Mouse (Mus musculus): ENCODE data around the gene Tmem128. TPM values are rescaled to one million over a fixed set of nuclear protein-coding genes. Genes with fewer than 3 reads are reported as not detected.

The Tmem128 gene
- polyA plus RNA-seq, 1 experiment from 2014 or later, result 20.3 TPM

GRCm38 (mm10) chr5:38258773-38259146 is 1.2 kb upstream of the Tmem128 start:
- WGBS (ENCODE audit: missing documents), result 96% methylated on average over 5 of the region's 5 CpGs
- Histone ChIP-seq H3K4me3 (ENCODE audit: inconsistent target) (no peak overlapping the region), H3K79me2 (ENCODE audit: inconsistent target) (peaks cover 22% of the 10 kb centered on the region), H3K36me3 (ENCODE audit: inconsistent target) (peaks cover 16% of the 10 kb centered on the region; the same call in 1 of the 2 replicates), H3K27ac (no peak overlapping the region)

DNA sequence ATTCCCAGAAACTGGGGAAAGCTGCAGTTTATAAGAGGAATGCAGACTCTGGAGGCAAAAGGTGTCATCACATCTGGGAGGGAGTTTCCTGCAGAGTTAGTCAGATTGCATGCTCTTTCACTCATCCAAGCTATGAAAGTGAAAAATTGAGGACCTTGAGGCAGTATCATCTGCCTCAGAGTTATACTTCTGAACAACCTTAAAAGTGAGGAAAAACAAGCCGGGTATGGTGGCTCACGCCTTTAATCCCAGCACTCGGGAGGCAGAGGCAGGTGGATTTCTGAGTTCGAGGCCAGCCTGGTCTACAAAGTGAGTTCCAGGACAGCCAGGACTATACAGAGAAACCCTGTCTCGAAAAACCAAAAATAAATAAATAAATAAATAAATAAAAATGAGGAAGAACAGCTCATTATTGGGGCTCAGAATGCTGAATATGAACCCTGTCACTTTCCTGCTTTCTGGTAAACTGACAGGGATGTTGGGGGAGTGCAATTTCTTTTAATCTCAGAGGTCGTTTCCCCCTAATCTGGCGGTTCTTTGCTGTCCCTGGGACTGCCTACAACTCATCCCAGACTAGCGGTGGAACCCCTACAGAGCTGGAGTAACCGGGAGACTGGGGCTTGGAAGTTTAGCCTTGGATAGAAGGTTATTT is 404 bp upstream of the Tmem128 start:
- H3K79me2 ChIP-seq (ENCODE audit: inconsistent target), result peaks cover 22% of the 10 kb centered on the region
- peak overlapping the region; percentile 71 for H3K27ac ChIP-seq
- peak overlapping the region; percentile 89 for H3K4me3 ChIP-seq (ENCODE audit: inconsistent target)
- 45% methylated on average over 8 of the region's 9 CpGs for WGBS (ENCODE audit: missing documents)
- H3K36me3 ChIP-seq (ENCODE audit: inconsistent target), result peaks cover 24% of the 10 kb centered on the region; the same call in 1 of the 2 replicates

DNA sequence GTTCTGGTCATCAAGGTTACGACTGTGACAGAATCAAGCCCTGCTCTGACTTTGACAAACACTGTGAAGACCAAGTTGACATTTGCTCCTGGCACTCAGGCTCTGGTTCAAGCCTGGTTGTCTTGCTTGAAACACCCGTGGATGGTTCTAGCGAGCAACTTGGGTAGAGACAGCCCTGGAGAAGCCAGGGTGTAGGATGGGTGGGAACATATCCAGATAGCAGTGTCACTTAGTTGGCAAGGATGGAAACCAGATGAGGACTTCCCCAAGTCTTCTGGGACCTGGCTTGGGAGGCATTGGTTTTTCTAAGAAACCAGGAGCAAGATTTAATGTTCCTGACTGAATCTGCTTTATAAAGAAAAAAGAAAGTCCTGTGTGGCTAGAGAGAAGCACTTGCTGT is 11.0 kb downstream of the Tmem128 start:
- no peak overlapping the region for H3K27ac ChIP-seq
- H3K36me3 ChIP-seq (ENCODE audit: inconsistent target), result peaks cover 49% of the 10 kb centered on the region; the same call in 1 of the 2 replicates
- H3K79me2 ChIP-seq (ENCODE audit: inconsistent target), result no peaks in the 10 kb centered on the region
- WGBS (ENCODE audit: missing documents), result 86% methylated on average over 3 of the region's 3 CpGs
- no peak overlapping the region for H3K4me3 ChIP-seq (ENCODE audit: inconsistent target)

- Histone ChIP-seq H3K4me3 (ENCODE audit: inconsistent target) (no peak overlapping the region), H3K27ac (no peak overlapping the region), H3K79me2 (ENCODE audit: inconsistent target) (no peaks in the 10 kb centered on the region), H3K36me3 (ENCODE audit: inconsistent target) (peaks cover 23% of the 10 kb centered on the region; the same call in 1 of the 2 replicates)
- 70% methylated on average over 4 of the region's 4 CpGs for WGBS (ENCODE audit: missing documents)
Measured at GRCm38 (mm10) chr5:38273831-38274230, 13.8 kb downstream of the Tmem128 start.

DNA sequence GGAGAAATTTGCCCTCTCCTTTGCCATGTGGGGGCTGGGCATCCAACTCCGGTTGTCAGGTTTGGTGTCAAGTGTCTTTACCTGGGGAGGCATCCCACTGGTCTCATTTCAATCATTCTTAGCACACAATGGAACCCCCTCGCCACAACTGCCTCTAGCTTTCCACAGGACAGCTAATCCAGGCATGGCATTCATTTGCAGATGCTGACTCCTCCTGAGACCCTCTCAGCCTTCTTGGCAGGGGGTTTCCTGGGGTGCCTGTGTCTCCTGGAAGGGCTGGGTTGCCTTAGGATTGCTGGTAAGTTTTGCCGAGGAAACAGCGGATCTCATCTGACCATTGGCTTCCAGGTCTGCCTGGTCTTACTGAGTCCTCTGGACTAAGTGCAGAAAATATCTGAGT is 15.8 kb downstream of the Tmem128 start, which contains the start of gene Otop1:
Gene Otop1 (plus strand): TSS at position 202 of the 400 bp plus-strand sequence.
- Histone ChIP-seq H3K36me3 (ENCODE audit: inconsistent target) (peaks cover 10% of the 10 kb centered on the region; the same call in 1 of the 2 replicates), H3K79me2 (ENCODE audit: inconsistent target) (no peaks in the 10 kb centered on the region), H3K27ac (no peak within 1 kb of the TSS), H3K4me3 (ENCODE audit: inconsistent target) (no peak within 1 kb of the TSS)
- 35% methylated on average over 4 of the region's 4 CpGs for WGBS (ENCODE audit: missing documents)

DNA sequence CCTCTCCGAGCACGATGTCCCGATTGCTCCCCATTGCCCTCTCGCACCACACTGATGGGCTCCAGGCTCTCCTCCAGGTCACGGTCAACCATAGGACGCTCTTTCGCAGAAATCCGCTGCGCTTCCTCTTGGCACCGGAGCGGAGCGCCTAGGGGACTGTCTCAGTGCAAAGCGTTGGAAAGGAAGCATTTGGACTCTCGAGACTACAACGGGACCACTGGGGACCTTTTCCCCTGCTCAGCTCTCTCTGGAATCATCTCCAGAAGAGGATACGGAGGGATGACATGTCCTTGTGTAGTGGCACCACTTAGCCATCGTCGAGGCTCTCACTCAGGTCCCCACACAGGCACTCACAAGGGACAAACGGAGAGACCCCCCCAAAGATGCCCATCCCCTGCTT is 16.5 kb downstream of the Tmem128 start:
- Histone ChIP-seq H3K79me2 (ENCODE audit: inconsistent target) (no peaks in the 10 kb centered on the region), H3K4me3 (ENCODE audit: inconsistent target) (no peak overlapping the region), H3K27ac (no peak overlapping the region), H3K36me3 (ENCODE audit: inconsistent target) (peaks cover 3% of the 10 kb centered on the region; the same call in 1 of the 2 replicates)
- WGBS (ENCODE audit: missing documents), result 5% methylated on average over 19 of the region's 19 CpGs

GRCm38 (mm10) chr5:38277098-38277866 is 17.3 kb downstream of the Tmem128 start:
- Histone ChIP-seq H3K36me3 (ENCODE audit: inconsistent target) (no peaks in the 10 kb centered on the region), H3K27ac (no peak overlapping the region), H3K79me2 (ENCODE audit: inconsistent target) (no peaks in the 10 kb centered on the region), H3K4me3 (ENCODE audit: inconsistent target) (no peak overlapping the region)
- 6% methylated on average over 65 of the region's 65 CpGs for WGBS (ENCODE audit: missing documents)

DNA sequence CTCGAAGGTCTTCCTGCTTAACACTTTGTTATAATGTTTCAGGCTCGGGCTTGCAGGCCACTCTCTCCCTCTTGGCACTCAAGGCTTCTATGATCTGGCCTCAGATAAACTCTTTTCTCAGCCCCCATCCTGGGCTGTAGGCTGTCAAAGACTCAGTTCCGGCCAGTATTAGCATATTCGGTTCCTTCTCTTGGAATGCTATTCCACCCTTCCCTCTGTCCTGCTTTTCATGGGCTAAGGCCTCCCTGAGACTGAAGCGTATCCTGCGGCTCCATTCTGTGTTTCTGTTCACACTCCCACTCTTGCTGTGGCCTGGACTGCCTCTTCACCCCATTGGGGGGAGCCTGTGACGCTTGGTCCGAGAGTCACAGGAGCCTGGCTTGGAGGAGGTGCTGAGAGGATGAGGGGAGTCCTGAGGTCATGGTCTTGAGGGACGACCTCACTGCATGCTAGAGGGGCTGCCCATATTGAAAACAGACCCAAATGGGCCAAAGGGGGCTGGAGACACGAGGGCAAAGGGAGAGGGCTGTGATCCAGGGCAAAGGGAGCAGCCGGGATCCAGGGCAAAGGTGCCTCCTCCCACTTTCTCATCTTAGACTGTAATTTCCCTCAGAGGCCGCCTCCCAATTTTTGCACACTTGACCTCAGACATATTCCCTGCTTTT is 18.1 kb downstream of the Tmem128 start:
- WGBS (ENCODE audit: missing documents), result 26% methylated on average over 12 of the region's 12 CpGs
- Histone ChIP-seq H3K79me2 (ENCODE audit: inconsistent target) (no peaks in the 10 kb centered on the region), H3K36me3 (ENCODE audit: inconsistent target) (no peaks in the 10 kb centered on the region), H3K27ac (no peak overlapping the region), H3K4me3 (ENCODE audit: inconsistent target) (no peak overlapping the region)

GRCm38 (mm10) chr5:38280075-38280474 is 20.1 kb downstream of the Tmem128 start:
- Histone ChIP-seq H3K36me3 (ENCODE audit: inconsistent target) (no peaks in the 10 kb centered on the region), H3K27ac (no peak overlapping the region), H3K4me3 (ENCODE audit: inconsistent target) (no peak overlapping the region), H3K79me2 (ENCODE audit: inconsistent target) (no peaks in the 10 kb centered on the region)
- 0% methylated on average over 1 of the region's 1 CpGs for WGBS (ENCODE audit: missing documents)

DNA sequence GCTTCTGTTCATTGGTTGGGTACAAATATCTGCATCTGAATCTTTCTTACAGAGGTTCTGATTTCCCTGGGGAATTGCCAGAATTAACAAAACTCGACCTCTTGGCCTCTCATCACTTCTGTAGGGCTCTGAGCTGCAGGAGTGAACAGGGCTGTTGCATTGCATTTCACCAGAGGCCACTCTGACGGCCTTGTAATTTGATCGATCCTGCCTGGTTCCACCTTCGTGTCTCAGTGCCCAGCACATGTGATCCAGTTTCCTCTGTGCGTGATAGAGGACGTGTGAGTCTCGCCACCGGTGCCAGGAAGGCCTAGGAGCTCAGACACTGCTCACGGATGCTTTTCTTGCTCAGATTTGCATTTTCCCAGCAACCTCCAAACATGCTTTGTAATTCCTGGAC is 25.7 kb downstream of the Tmem128 start:
- no peak overlapping the region for H3K27ac ChIP-seq
- WGBS (ENCODE audit: missing documents), result 79% methylated on average over 9 of the region's 9 CpGs

GRCm38 (mm10) chr5:38288476-38288875 is 28.5 kb downstream of the Tmem128 start:
- 76% methylated on average over 3 of the region's 3 CpGs for WGBS (ENCODE audit: missing documents)
- no peak overlapping the region for H3K4me3 ChIP-seq (ENCODE audit: inconsistent target)
- no peak overlapping the region for H3K27ac ChIP-seq
- H3K36me3 ChIP-seq (ENCODE audit: inconsistent target), result no peaks in the 10 kb centered on the region
- no peaks in the 10 kb centered on the region for H3K79me2 ChIP-seq (ENCODE audit: inconsistent target)

More for the DNA sequence above, 25.7 kb downstream of the Tmem128 start:
- H3K4me3 ChIP-seq (ENCODE audit: inconsistent target), result no peak overlapping the region
- no peaks in the 10 kb centered on the region for H3K79me2 ChIP-seq (ENCODE audit: inconsistent target)
- H3K36me3 ChIP-seq (ENCODE audit: inconsistent target), result no peaks in the 10 kb centered on the region

GRCm38 (mm10) chr5:38301761-38302411 is 41.9 kb downstream of the Tmem128 start:
- Histone ChIP-seq H3K4me3 (ENCODE audit: inconsistent target) (no peak overlapping the region), H3K79me2 (ENCODE audit: inconsistent target) (no peaks in the 10 kb centered on the region), H3K27ac (no peak overlapping the region), H3K36me3 (ENCODE audit: inconsistent target) (no peaks in the 10 kb centered on the region)
- WGBS (ENCODE audit: missing documents), result 87% methylated on average over 12 of the region's 12 CpGs

DNA sequence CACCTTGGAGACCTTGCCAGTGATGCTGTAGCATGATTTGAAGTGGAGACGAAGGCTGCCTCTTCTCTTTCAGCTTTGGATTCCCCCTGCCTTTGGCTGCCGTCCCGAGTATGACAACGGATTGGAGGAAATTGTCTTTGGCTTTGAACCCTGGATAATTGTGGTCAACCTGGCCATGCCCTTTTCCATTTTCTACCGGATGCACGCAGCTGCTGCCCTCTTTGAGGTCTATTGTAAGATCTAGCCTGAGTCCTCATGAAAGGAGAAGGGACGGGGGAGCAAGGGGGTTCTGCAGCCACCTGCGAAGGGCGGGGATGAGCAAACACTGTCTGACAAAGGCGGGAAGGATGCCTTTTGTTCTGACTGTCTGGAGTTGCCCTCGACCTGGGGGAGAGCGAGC is 42.7 kb downstream of the Tmem128 start:
- Histone ChIP-seq H3K36me3 (ENCODE audit: inconsistent target) (no peaks in the 10 kb centered on the region), H3K4me3 (ENCODE audit: inconsistent target) (no peak overlapping the region), H3K79me2 (ENCODE audit: inconsistent target) (no peaks in the 10 kb centered on the region), H3K27ac (no peak overlapping the region)
- WGBS (ENCODE audit: missing documents), result 54% methylated on average over 12 of the region's 12 CpGs

DNA sequence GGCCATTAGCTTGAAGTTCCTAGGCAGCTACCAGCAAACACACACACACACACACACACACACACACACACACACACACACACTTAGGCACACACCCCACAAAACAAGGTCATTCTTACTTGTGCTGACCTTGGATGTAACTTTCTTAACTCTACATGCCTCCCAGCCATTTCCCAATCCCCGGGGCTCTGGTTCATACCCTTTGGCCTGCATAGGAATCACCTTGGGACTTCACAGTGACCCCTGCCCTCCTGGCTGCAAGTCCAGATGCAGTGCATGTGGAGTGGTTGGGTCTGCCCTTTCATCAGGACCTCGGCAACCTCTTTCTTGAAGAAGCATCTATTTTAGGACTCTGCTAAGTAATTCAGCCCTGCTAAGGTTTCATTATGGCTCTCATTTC is 45.3 kb downstream of the Tmem128 start:
- H3K4me3 ChIP-seq (ENCODE audit: inconsistent target), result no peak overlapping the region
- WGBS (ENCODE audit: missing documents), result 84% methylated on average over 2 of the region's 2 CpGs

More for the DNA sequence above, 45.3 kb downstream of the Tmem128 start:
- no peaks in the 10 kb centered on the region for H3K79me2 ChIP-seq (ENCODE audit: inconsistent target)
- no peak overlapping the region for H3K27ac ChIP-seq
- no peaks in the 10 kb centered on the region for H3K36me3 ChIP-seq (ENCODE audit: inconsistent target)

Measured in macrophage (primary cell).